Mouse (Mus musculus) fat pad, adult 2 months (tissue): ENCODE data around the gene Impg1.

ENCODE experiments used
- DNase-seq: peaks from one replicate; pipeline ENCODE4 v3.0.0-alpha.2; 2011; ENCODE audit warnings: low read depth, low spot score; ENCODE audit errors: extremely low read depth

Gene Impg1

DNA sequence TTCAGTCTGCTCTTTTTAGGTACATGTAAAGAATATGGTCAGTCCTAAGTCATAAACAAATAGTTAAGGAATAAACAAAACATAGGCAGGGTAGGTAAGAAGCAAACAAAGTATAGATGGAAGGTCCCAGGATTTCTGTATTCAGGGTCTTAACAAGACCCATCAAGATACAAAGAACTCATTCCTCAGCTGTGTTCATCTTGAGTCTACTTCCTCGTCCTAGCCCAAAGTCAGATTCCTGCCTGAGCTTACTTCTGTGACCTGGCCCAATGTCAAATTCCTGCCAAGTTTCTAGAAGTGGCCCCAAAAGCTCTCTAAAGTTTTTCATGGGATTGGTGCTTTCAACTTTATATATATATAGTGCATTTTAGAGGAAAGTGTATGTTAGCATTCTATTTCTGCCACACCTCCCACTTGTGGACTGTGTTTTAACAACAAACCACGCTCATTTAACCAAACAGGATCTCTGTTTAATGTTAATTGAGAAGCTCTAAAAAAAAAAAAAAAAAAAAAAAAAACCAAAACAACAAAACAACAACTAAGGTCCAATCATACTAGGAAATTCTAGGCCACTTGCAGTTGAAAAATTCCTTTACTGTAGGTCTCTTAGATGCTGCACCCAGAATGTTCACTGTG, 180.6 kb downstream of the Impg1 start:
- no peak for DNase-seq

DNA sequence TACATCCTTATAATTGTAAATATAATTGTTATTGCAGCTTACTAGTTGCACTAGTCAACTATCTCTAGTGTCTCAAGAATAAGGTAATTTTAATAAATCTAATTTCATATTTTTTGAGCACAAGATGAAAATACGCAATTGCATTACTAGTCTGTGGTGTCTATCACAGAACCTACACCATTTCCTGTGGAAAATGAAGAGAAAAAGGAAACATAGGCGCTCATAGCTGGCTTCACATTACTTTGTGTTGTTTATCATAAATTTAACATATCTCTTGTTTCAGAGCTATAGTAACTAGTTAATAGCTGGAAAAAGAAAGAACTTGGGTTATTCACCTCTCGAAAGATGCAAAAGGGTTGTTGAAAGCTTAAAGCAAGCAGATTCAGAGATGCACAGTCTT, 182.9 kb downstream of the Impg1 start:
- DNase-seq, result no peak

DNA sequence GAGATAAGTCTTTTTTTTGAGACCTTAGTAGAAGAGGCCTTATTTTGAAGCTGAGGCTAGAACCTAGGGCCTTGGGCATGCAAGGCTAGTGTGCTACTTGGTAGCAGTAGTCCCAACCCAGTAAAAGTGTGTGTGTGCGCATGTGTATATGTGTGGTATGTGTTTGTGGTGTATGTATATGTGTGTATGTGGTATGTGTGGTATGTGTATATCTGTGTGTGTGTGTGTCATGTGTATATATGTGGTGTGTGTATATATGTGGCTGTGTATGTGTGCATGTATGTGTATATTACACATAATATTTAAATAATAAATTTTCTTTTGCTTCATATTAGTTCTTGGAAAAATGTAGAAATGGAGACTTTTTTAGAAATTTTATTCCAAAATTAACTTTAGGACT, 184.6 kb downstream of the Impg1 start:
- DNase-seq, result no peak

DNA sequence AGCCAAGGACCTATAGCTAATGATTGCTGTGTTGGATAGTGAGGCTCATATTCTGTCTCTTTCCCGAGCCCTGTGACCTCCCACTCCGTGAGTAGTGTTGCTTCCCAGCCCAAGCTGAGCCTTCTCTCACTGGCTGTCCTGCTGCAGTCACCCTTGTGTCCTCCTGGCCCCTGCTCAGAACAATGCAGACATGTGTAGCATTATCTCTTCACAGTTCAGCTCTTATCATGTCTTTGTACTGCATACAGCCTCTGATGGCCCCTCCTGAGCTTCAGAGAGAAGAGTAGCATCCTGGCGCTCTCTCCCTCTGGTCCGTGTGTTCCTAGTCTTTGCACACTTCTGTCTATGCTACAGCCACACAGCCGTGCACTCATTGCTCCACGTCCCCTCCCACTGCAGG, 187.5 kb downstream of the Impg1 start:
- DNase-seq, result no peak

DNA sequence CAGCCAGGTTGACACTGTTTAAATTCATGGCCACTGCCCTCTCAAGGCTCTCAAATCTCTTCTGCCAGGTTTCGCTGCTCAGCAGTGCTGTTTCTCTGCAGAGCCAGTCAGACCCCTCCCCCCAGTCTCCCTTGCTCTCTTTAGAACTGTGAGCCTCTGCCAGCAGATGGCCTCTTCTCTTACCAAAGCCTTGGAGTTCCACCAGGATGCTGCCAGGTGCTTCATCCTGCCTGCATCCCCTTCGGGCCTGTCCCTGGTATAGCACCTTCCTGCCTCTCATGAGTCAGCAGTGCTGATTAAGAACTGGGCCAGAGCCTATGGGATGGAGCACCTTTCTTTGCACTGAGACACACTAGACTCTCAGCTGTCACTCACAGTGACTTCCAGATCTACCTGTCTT, 188.1 kb downstream of the Impg1 start:
- no peak for DNase-seq

DNA sequence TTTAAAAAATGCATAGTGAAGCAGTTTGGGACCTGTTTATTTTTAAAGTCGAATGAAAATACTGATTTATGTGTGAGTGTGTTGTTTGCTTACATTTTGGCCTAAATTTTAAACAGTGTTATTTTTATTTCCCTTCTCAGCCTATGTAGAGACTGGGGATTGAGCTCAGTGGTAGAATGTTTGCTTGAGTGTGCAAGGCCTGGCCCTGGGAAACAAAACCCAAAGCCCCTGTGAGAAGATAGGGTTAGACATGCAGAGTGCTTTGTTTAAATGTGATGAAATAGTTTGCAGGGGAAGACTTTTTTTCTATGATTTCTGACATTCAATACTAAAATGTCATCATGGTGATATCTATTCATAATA, 189.5 kb downstream of the Impg1 start:
- no peak for DNase-seq

DNA sequence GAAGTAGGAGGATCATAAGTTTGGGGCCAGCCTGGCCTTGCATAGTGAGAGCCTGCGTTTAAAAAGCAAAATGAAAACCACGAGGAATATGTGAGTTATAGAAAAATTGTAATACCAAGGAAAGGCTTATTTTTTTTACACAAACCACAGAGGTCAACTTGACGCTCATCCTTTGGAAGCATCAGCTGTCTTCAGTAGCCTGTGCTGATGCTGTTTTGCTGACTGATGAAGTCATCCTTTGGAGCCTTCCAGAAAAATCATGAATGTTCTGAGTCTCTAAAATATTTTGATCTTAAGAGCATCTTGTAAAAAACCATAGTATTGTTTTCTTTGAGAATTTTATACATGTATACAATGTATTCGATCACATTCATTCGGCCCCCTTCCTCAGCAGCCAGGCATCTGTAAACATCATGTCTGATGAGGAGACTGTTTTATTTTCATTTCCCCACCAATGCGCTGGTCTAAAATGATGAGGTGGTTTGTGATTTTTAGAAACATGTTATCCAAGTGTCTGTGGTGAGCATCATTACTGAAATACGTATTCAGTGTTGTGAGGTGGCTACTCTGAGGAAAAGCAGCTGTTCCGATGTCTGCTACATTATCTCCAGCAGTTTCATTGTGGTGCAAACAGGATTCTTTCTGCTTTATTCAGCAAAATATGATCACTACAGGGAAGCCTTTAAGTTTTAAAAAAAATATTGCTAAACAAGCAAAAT, 190.1 kb downstream of the Impg1 start:
- DNase-seq, result no peak

DNA sequence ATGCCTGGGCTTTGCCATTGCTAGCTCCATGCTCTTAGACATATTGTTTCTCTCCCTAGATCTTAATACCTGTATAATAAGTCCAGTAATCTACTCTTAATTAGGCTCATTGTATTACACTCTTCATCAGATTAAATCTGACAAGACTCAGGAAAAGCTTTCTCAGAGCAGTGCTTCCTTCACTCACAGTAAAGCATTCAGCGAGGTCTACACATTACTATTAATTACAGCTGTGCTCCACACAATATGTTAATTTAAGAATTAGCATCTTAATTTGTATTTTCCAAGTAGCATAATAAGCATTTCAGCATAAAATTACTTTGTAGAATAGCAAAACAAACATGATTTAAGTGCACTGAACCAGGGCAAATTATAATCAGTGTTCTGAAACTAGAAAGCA, 192.3 kb downstream of the Impg1 start:
- DNase-seq, result no peak

DNA sequence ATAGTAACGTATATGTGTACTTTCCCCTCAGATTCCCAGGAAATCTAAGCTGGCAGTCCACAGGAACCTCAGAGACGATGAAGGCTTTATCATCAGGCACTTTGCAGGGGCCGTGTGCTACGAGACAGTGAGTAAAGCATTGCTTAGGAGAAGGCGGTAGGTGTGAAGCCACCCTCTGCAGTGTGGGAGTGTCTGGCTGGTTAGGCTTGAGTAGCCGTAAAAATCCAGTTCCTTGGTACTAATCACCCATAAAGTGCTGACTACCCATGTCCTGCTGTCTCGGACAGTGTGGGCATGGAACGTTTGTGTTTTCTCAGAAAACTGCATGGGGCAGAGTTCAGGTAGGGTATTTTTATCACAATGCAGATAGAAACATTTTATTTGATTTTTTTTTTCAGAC, 195.7 kb downstream of the Impg1 start:
- no peak for DNase-seq

DNA sequence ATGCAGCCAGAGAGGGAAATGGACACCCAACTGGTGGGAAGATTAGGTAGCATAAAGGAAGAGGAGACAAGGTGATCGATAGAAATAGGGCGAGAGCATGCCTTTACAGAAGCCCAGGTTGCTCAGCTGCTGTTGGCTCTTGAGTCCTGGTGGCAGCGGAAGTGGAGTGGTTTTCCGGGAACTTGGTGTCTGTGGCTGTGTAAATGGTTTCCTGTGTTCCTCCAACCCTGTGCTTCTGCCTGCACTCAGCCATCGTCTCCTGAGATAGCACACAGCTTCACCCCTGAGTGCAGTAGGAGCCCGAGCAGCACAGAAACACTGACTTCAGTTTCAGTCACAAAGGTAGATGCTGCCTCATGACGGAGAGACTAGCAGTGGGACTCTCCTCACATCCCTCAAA, 198.8 kb downstream of the Impg1 start:
- DNase-seq, result no peak

DNA sequence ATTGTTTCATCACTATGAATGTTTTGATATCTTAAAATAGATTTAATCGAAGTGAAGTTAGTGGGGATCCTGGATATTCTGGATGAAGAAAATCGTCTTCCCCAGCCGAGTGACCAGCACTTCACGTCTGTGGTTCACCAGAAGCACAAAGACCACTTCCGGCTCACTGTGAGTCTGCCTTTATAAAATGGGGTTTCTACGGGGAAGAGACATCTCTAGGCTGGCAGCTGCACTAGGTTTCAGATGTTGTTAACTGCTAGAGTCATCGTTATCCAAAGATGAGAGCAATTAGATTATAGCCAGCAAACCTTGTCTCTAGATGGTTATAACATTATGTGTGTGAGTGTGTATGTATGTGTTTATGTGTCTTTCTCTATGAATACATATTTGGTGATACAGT, 199.2 kb downstream of the Impg1 start:
- DNase-seq, result no peak
